Mouse (Mus musculus): ENCODE data around the gene Enc1. TPM values are rescaled to one million over a fixed set of nuclear protein-coding genes. Genes with fewer than 3 reads are reported as not detected.

The Enc1 gene
- polyA plus RNA-seq, 1 experiment from 2014 or later = 18.4 TPM

GRCm38 (mm10) chr13:97237700-97238099 is 3.2 kb upstream of the Enc1 start:
- H3K4me3 ChIP-seq (ENCODE audit: low read depth, low read length) = no peak overlapping the region
- H3K36me3 ChIP-seq (ENCODE audit: control insufficient read depth, insufficient read depth, low read length) = no peaks in the 10 kb centered on the region
- no peaks in the 10 kb centered on the region for H3K9me3 ChIP-seq (ENCODE audit: control insufficient read depth, low read length)
- peaks cover 5% of the 10 kb centered on the region; the same call in 1 of the 2 replicates for H3K27me3 ChIP-seq (ENCODE audit: control insufficient read depth, insufficient read depth, low read length)
- DNase-seq (ENCODE audit: low spot score, missing footprints) (no peak), ATAC-seq (ENCODE audit: low FRiP score) (no peak)
- H3K4me1 ChIP-seq (ENCODE audit: control insufficient read depth, insufficient read depth, low read length) = peaks cover 18% of the 10 kb centered on the region
- H3K4me2 ChIP-seq = no peak overlapping the region
- whole genome bisulfite sequencing = 21% methylated on average over 3 of the region's 3 CpGs
- no peak overlapping the region; the same call in 1 of the 2 replicates for H3K27ac ChIP-seq (ENCODE audit: low read depth, low read length)
- H3K9ac ChIP-seq (ENCODE audit: low read length) = no peak overlapping the region

DNA sequence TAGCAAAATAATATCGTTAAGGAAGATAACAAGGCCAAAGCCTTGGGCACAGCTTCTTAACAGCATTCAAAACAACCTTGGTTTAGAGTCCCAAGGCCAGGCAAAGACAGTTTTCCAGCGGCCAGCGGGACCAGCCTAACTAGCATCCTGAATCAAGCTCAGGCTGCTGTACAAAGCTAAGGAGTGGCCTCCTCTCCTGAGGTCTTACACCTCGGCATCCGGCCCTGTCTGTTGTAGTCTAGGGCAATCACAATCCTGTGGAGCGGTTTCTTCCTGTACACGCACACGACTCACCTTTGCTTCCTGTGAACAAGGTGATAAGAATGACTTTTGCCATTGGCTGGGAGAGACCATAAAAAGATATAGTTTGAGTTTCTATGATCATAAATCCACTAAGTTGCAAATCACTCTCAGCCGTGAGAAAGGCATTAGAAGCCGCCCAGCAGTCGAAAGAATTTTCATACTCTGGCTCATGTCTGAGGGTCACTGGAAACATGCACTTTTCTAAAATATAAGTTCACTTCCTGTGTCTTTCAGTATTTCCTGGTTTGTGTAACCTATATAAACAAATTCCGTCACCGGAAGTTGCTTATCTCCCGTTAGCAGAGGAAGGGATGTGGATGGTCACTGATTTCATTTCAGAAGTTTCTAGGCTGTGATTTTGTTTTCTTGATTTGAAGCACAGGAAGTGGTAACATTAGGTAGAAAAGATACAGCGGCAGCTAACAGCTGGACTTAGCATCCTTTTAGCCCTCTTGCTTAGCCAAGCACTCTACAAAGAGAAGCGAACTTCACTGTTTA is 2.5 kb upstream of the Enc1 start:
- no peak overlapping the region for H3K4me2 ChIP-seq
- 63% methylated on average over 16 of the region's 16 CpGs for WGBS
- no peak overlapping the region; the same call in 1 of the 2 replicates for H3K27ac ChIP-seq (ENCODE audit: low read depth, low read length)
- DNase-seq (ENCODE audit: low spot score, missing footprints) (no peak), ATAC-seq (ENCODE audit: low FRiP score) (no peak)
- H3K9ac ChIP-seq (ENCODE audit: low read length) = no peak overlapping the region
- H3K36me3 ChIP-seq (ENCODE audit: control insufficient read depth, insufficient read depth, low read length) = no peaks in the 10 kb centered on the region
- H3K4me3 ChIP-seq (ENCODE audit: low read depth, low read length) = no peak overlapping the region
- H3K9me3 ChIP-seq (ENCODE audit: control insufficient read depth, low read length) = no peaks in the 10 kb centered on the region
- H3K4me1 ChIP-seq (ENCODE audit: control insufficient read depth, insufficient read depth, low read length) = peaks cover 22% of the 10 kb centered on the region
- peaks cover 5% of the 10 kb centered on the region; the same call in 1 of the 2 replicates for H3K27me3 ChIP-seq (ENCODE audit: control insufficient read depth, insufficient read depth, low read length)

DNA sequence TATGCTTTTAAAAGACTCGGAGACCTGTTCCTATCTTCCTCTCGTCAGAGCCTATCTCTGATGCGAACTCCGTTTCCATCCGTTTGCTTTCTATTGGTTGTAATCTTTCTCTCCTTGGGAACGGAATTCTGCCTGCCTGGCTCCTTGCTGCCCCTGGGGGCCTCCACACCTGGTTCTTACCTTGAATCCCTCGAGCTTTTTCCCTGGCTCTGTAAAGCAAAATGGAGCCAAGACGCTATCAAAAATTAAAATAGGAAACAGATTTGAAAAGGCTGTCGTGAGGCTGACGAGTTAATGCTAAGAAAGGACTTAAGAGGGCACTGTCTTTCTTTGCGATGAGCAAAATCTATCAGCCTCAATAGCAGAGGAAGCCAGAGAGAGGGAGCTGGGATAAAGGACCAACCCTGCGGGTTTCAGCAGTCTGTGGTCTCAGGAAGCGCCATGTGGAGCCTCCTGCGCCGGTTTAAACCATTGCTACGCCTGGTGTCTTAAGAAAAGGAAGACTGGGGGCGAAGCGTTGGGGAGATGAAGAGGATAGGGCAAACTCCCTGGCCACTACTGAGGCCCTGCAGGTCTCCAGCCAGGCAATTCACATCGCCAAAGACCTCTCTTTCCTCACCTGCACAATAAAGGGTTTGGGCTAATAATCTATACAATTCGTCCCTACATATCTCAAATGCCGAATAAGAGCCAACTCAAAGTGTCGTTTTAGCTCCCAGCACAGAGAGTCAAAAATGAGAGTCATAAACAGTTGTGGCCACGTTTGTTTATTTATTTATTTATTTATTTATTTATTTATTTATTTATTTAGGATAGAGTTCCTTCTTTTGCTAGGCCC is 1.3 kb upstream of the Enc1 start:
- no peak for ATAC-seq (ENCODE audit: low FRiP score)
- peaks cover 5% of the 10 kb centered on the region; the same call in 1 of the 2 replicates for H3K27me3 ChIP-seq (ENCODE audit: control insufficient read depth, insufficient read depth, low read length)
- H3K36me3 ChIP-seq (ENCODE audit: control insufficient read depth, insufficient read depth, low read length) = no peaks in the 10 kb centered on the region
- H3K4me2 ChIP-seq = peak overlapping the region; percentile 91
- H3K4me1 ChIP-seq (ENCODE audit: control insufficient read depth, insufficient read depth, low read length) = peaks cover 31% of the 10 kb centered on the region
- 5% methylated on average over 23 of the region's 23 CpGs for WGBS
- H3K4me3 ChIP-seq (ENCODE audit: low read depth, low read length) = no peak overlapping the region
- H3K27ac ChIP-seq (ENCODE audit: low read depth, low read length) = peak overlapping the region; percentile 67; the same call in 1 of the 2 replicates
- peak; percentile 95 for DNase-seq (ENCODE audit: low spot score, missing footprints)
- H3K9ac ChIP-seq (ENCODE audit: low read length) = peak overlapping the region; percentile 43; the same call in 1 of the 2 replicates
- no peaks in the 10 kb centered on the region for H3K9me3 ChIP-seq (ENCODE audit: control insufficient read depth, low read length)

- DNase-seq (ENCODE audit: low spot score, missing footprints) (peak; percentile 99), ATAC-seq (ENCODE audit: low FRiP score) (peak; percentile 71)
- under 1% methylated on average over 36 of the region's 36 CpGs for WGBS
- Histone ChIP-seq H3K4me3 (ENCODE audit: low read depth, low read length) (peak overlapping the region; percentile 81), H3K9me3 (ENCODE audit: control insufficient read depth, low read length) (no peaks in the 10 kb centered on the region), H3K4me2 (peak overlapping the region; percentile 91), H3K27ac (ENCODE audit: low read depth, low read length) (peak overlapping the region; percentile 97), H3K4me1 (ENCODE audit: control insufficient read depth, insufficient read depth, low read length) (peaks cover 40% of the 10 kb centered on the region), H3K27me3 (ENCODE audit: control insufficient read depth, insufficient read depth, low read length) (peaks cover 5% of the 10 kb centered on the region; the same call in 1 of the 2 replicates), H3K9ac (ENCODE audit: low read length) (peak overlapping the region; percentile 89), H3K36me3 (ENCODE audit: control insufficient read depth, insufficient read depth, low read length) (peaks cover 5% of the 10 kb centered on the region)
These were observed 483 bp upstream of the Enc1 start for GRCm38 (mm10) chr13:97240279-97240964.

GRCm38 (mm10) chr13:97241787-97242280 is 929 bp downstream of the Enc1 start:
- DNase-seq (ENCODE audit: low spot score, missing footprints) (no peak), ATAC-seq (ENCODE audit: low FRiP score) (no peak)
- peak overlapping the region; percentile 97; the same call in 1 of the 2 replicates for H3K27ac ChIP-seq (ENCODE audit: low read depth, low read length)
- 0% methylated on average over 20 of the region's 20 CpGs for WGBS
- H3K4me2 ChIP-seq = peak overlapping the region; percentile 91
- peak overlapping the region; percentile 85 for H3K9ac ChIP-seq (ENCODE audit: low read length)
- H3K9me3 ChIP-seq (ENCODE audit: control insufficient read depth, low read length) = no peaks in the 10 kb centered on the region
- peaks cover 19% of the 10 kb centered on the region for H3K36me3 ChIP-seq (ENCODE audit: control insufficient read depth, insufficient read depth, low read length)
- peak overlapping the region; percentile 81 for H3K4me3 ChIP-seq (ENCODE audit: low read depth, low read length)
- H3K27me3 ChIP-seq (ENCODE audit: control insufficient read depth, insufficient read depth, low read length) = peaks cover 7% of the 10 kb centered on the region; the same call in 1 of the 2 replicates
- H3K4me1 ChIP-seq (ENCODE audit: control insufficient read depth, insufficient read depth, low read length) = peaks cover 50% of the 10 kb centered on the region

GRCm38 (mm10) chr13:97242716-97243115 is 1.8 kb downstream of the Enc1 start:
- 3% methylated on average over 6 of the region's 6 CpGs for WGBS
- DNase-seq (ENCODE audit: low spot score, missing footprints) = no peak
- peaks cover 23% of the 10 kb centered on the region for H3K36me3 ChIP-seq (ENCODE audit: control insufficient read depth, insufficient read depth, low read length)
- no peak for ATAC-seq (ENCODE audit: low FRiP score)
- peak overlapping the region; percentile 85 for H3K9ac ChIP-seq (ENCODE audit: low read length)
- peaks cover 56% of the 10 kb centered on the region for H3K4me1 ChIP-seq (ENCODE audit: control insufficient read depth, insufficient read depth, low read length)
- peak overlapping the region; percentile 81 for H3K4me3 ChIP-seq (ENCODE audit: low read depth, low read length)
- H3K4me2 ChIP-seq = peak overlapping the region; percentile 91
- no peak overlapping the region for H3K27ac ChIP-seq (ENCODE audit: low read depth, low read length)
- H3K27me3 ChIP-seq (ENCODE audit: control insufficient read depth, insufficient read depth, low read length) = peaks cover 7% of the 10 kb centered on the region; the same call in 1 of the 2 replicates
- H3K9me3 ChIP-seq (ENCODE audit: control insufficient read depth, low read length) = no peaks in the 10 kb centered on the region

DNA sequence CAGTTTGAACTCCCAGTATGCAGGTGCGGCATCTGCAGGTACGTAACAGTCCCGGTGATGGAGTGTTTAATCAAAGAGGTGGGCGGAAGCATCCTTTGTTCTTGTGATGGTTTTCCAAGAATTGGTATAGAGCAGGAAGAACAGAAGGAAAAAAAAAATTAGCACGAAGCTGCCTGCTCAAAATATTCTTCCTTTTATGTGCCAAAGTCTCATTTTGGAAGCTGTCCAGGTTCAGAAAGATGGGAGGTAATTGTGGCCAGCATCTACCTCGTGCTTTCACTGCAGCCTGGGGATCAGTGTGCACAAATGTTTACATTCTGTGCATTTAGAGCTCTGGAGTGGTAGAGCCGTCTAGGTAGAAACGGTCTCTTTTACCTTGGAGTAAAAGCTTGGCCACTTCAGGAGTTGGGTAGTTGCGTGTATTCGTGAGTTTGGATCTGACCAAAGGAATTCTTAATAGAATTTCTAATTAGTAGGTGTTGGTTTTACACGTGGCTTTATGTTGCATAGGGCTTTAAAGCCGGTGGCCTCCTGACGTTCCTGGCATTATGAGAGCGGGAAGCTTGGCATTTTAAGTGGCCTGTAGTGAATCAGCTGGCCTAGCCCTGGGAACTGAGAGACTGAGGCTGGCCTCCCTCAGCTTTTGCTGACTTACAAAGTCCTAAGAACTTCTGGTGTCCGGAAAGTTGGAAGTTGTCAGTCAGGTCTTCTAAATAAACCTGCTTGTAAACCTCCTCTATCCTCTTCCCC is 3.2 kb downstream of the Enc1 start:
- DNase-seq (ENCODE audit: low spot score, missing footprints) (no peak), ATAC-seq (ENCODE audit: low FRiP score) (no peak)
- peak overlapping the region; percentile 81 for H3K4me3 ChIP-seq (ENCODE audit: low read depth, low read length)
- H3K36me3 ChIP-seq (ENCODE audit: control insufficient read depth, insufficient read depth, low read length) = peaks cover 28% of the 10 kb centered on the region
- peaks cover 2% of the 10 kb centered on the region; the same call in 1 of the 2 replicates for H3K27me3 ChIP-seq (ENCODE audit: control insufficient read depth, insufficient read depth, low read length)
- H3K4me2 ChIP-seq = peak overlapping the region; percentile 91
- H3K27ac ChIP-seq (ENCODE audit: low read depth, low read length) = no peak overlapping the region
- H3K9ac ChIP-seq (ENCODE audit: low read length) = peak overlapping the region; percentile 85
- WGBS = 43% methylated on average over 15 of the region's 15 CpGs
- H3K4me1 ChIP-seq (ENCODE audit: control insufficient read depth, insufficient read depth, low read length) = peaks cover 65% of the 10 kb centered on the region
- no peaks in the 10 kb centered on the region for H3K9me3 ChIP-seq (ENCODE audit: control insufficient read depth, low read length)

- Histone ChIP-seq H3K27me3 (ENCODE audit: control insufficient read depth, insufficient read depth, low read length) (peaks cover 2% of the 10 kb centered on the region; the same call in 1 of the 2 replicates), H3K27ac (ENCODE audit: low read depth, low read length) (no peak overlapping the region), H3K4me2 (peak overlapping the region; percentile 91), H3K9ac (ENCODE audit: low read length) (peak overlapping the region; percentile 85; the same call in 1 of the 2 replicates), H3K9me3 (ENCODE audit: control insufficient read depth, low read length) (no peaks in the 10 kb centered on the region), H3K4me1 (ENCODE audit: control insufficient read depth, insufficient read depth, low read length) (peaks cover 65% of the 10 kb centered on the region), H3K36me3 (ENCODE audit: control insufficient read depth, insufficient read depth, low read length) (peaks cover 29% of the 10 kb centered on the region), H3K4me3 (ENCODE audit: low read depth, low read length) (peak overlapping the region; percentile 81)
- WGBS = 56% methylated on average over 11 of the region's 11 CpGs
- no peak for DNase-seq (ENCODE audit: low spot score, missing footprints)
- ATAC-seq (ENCODE audit: low FRiP score) = no peak
These were observed 3.8 kb downstream of the Enc1 start for GRCm38 (mm10) chr13:97244712-97245105.

Data from midbrain, embryonic 11.5 days (tissue).